Mouse (Mus musculus) lung, postnatal 0 days (tissue): ENCODE data around the gene Aspg. TPM values are rescaled to one million over a fixed set of nuclear protein-coding genes. Genes with fewer than 3 reads are reported as not detected.

Source experiments
- ATAC-seq: fragments of 200-750 bp; cut with Nextera tagmentation; 2 replicates; pipeline ENCODE4 v1.8.0; 2017; ENCODE audit warnings: moderate library complexity
- DNase-seq: peaks from one replicate; pipeline ENCODE4 v3.0.0-alpha.2; 2016; ENCODE audit warnings: low spot score
- H3K27ac ChIP-seq: fragments of 300-500 bp; sonication (generic); 2 replicates; pipeline ENCODE4 v1.5.1; 2014; ENCODE audit warnings: antibody characterized with exemption, mild to moderate bottlenecking, low read length, mixed read lengths
- H3K27me3 ChIP-seq: fragments of 300-500 bp; sonication (generic); replicated peaks from 2 replicates; pipeline ENCODE4 v1.6.1; 2014; ENCODE audit warnings: low read length, mixed read lengths; ENCODE audit not compliant: insufficient read depth
- H3K36me3 ChIP-seq: fragments of 300-500 bp; sonication (generic); 2 replicates; pipeline ENCODE4 v1.6.1; 2014; ENCODE audit warnings: low read length, mixed read lengths; ENCODE audit not compliant: insufficient read depth
- H3K4me1 ChIP-seq: fragments of 300-500 bp; sonication (generic); 2 replicates; pipeline ENCODE4 v1.6.1; 2014; ENCODE audit warnings: antibody characterized with exemption, low read depth, low read length, mixed read lengths; ENCODE audit not compliant: insufficient read depth
- H3K4me2 ChIP-seq: fragments of 300-500 bp; sonication (generic); replicated peaks from 2 replicates; pipeline ENCODE4 v1.6.1; 2014; ENCODE audit warnings: low read depth, mild to moderate bottlenecking, low read length, moderate library complexity, mixed read lengths
- H3K4me3 ChIP-seq: fragments of 300-500 bp; sonication (generic); 2 replicates; pipeline ENCODE4 v1.5.1; 2014; ENCODE audit warnings: low read depth, low read length
- H3K9ac ChIP-seq: fragments of 300-500 bp; sonication (generic); replicated peaks from 2 replicates; pipeline ENCODE4 v1.6.1; 2014; ENCODE audit warnings: low read depth, mild to moderate bottlenecking
- H3K9me3 ChIP-seq: fragments of 300-500 bp; sonication (generic); 2 replicates; pipeline ENCODE4 v1.6.1; 2016; ENCODE audit warnings: low read length, mixed read lengths
- CTCF ChIP-seq: IDR thresholded peaks from 2 replicates; pipeline ENCODE4 v1.5.1; 2016; ENCODE audit warnings: antibody characterized with exemption, mild to moderate bottlenecking
- EP300 ChIP-seq: IDR thresholded peaks from 2 replicates; pipeline ENCODE4 v1.6.1; 2016; ENCODE audit warnings: antibody characterized with exemption, mild to moderate bottlenecking, control low read depth
- WGBS: fragments of 180-500 bp; shearing (Covaris S2); extraction: QIAGEN DNeasy Blood & Tissue Kit; methylation state at CpG from one replicate; pipeline ENCODE4 v1.1.7; 2014; 5-methylcytosine and 5-hydroxymethylcytosine counted together
- microRNA counts: library from miRNA; unstranded; fragments of <30 nt; microRNA quantifications from one replicate; lab custom pipeline; 2015
- microRNA-seq: library from miRNA; unstranded; fragments of <30 nt; microRNA quantifications from one replicate; pipeline ENCODE4, GENCODE M21; 2016
- polyA plus RNA-seq: library from polyadenylated mRNA; unstranded; fragments of >200 nt; fragmentation: Nextera tagmentation; extraction: Ambion mirVana; gene quantifications from 2 replicates; pipeline ENCODE4 v1.2.1, GENCODE M21; 2015

Gene Aspg
- polyA plus RNA-seq, 1 experiment from 2014 or later = 2.5 TPM

GRCm38 (mm10) chr12:112171657-112172056 is 65.2 kb downstream of the Aspg start:
- H3K9ac ChIP-seq = no peak overlapping the region
- no peaks in the 10 kb centered on the region; the same call in 1 of the 2 replicates for H3K4me1 ChIP-seq
- no peak overlapping the region for H3K4me3 ChIP-seq
- whole genome bisulfite sequencing = 88% methylated on average over 1 of the region's 1 CpGs
- TF ChIP-seq EP300 = no peak
- no peak for TF ChIP-seq CTCF
- no peaks in the 10 kb centered on the region for H3K27me3 ChIP-seq
- no peaks in the 10 kb centered on the region for H3K36me3 ChIP-seq
- DNase-seq = no peak
- no peak for ATAC-seq
- H3K27ac ChIP-seq = no peak overlapping the region
- H3K9me3 ChIP-seq = no peaks in the 10 kb centered on the region
- no peak overlapping the region for H3K4me2 ChIP-seq

DNA sequence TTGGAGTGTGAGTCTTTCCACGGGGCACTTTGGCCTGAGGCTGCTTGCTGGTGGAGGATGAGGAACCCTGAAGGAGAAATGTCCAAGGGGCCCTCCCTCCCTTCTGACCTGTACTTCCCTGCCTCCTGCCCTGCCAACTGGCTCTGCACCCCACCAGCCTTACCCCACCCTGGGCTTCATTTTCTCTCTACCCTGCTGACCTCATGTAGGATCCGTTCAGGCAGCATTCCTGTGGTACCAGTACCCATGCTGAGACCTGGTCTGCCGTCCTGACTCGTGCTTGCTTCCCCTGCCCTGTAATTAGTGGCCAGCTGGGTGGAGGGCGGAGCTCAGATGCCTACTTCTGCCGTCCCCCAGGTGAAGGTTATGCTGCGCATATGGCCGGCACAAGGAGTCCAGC is 65.7 kb downstream of the Aspg start:
- Histone ChIP-seq H3K9me3 (no peaks in the 10 kb centered on the region), H3K27me3 (no peaks in the 10 kb centered on the region), H3K36me3 (no peaks in the 10 kb centered on the region), H3K4me3 (no peak overlapping the region), H3K9ac (no peak overlapping the region), H3K27ac (no peak overlapping the region), H3K4me2 (no peak overlapping the region), H3K4me1 (no peaks in the 10 kb centered on the region; the same call in 1 of the 2 replicates)
- WGBS = 67% methylated on average over 8 of the region's 8 CpGs
- DNase-seq (no peak), ATAC-seq (no peak)
- TF ChIP-seq CTCF (no peak), EP300 (no peak)

MicroRNAs encoded within 50 kb of the gene (microRNA counts, 519-probe panel; counts per million panel counts)
- 3,637 counts per million, percentile 26 among the panel's probes with 10 or more counts for microRNA mmu-miR-203 (lab: Ali Mortazavi, UCI)

Small RNA genes within 50 kb of the gene (microRNA-seq; reads per million reads assigned to microRNA genes)
- gene Mir203 (1,724 reads per million, percentile 79 among the genes with 10 or more reads in this experiment), gene Mir3073a (not detected), gene Mir3073b (not detected)

Other genes with a start within 250 kb of the Aspg start
- gene Ppp1r13b, start 198.6 kb upstream of the Aspg start, polyA plus RNA-seq = 21.8 and 22.7 TPM in 2 replicates
- gene Atp5mpl, start 139.7 kb upstream of the Aspg start, polyA plus RNA-seq = 400 and 463 TPM in 2 replicates
- gene Tdrd9, start 135.1 kb upstream of the Aspg start, polyA plus RNA-seq = 0.02 and 0.05 TPM in 2 replicates
- not detected in 2 replicates for gene Rd3l, start 125.4 kb upstream of the Aspg start, polyA plus RNA-seq
- gene Kif26a, start 39.5 kb downstream of the Aspg start, polyA plus RNA-seq = 2.9 and 3.0 TPM in 2 replicates